Mouse (Mus musculus) ES-Bruce4 (cell line): Measurements from ENCODE around the gene Pfdn6.

Experiments used
- EP300 ChIP-seq: IDR thresholded peaks from 2 replicates; pipeline ENCODE4 v1.6.1; 2011; ENCODE audit warnings: low read depth, low read length; ENCODE audit not compliant: insufficient read depth
- POLR2A ChIP-seq: IDR thresholded peaks from one replicate; pipeline ENCODE4 v1.8.1; 2011; ENCODE audit warnings: low read length; ENCODE audit not compliant: insufficient read depth

GRCm38 (mm10) chr17:33913264-33913663 is 26.9 kb downstream of the Pfdn6 start:
- TF ChIP-seq EP300: no peak
- no peak for TF ChIP-seq POLR2A
